In the genomic region with DNA sequence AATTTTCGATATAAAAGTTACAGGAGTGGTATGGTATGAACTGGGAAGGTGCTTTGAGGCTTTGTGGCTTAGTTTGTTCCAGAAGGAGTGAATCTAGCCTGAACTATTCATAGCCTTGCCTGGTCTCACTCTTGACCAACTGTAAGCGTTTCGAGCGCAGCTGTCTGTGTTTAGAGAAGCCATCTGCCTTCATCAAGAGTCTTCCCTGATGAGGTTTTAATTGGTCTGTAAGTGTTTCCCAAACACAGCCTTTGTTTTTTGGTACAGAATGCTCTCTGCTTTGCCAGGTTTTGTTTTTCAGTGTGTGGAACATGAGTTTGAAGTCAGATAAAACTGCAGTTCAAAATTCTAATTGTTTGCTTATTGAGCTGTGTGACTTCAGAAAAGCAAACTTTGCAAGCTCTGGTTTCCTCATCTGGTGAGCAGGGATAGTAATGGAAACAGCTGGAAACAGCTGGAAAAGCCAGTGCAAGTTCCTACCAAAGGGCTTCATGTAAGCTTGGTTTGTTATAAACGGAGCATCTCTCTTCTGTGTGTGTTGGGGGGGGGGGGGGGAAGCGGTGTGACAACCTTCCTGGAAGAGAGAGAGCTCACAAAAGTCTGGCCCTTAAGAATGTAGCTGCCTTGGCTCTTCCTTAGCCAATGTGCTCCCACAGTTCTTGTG, we compare ENCODE assay signal across 11 mouse cellular contexts.
A peak's percentile ranks its signal among the peaks of the same experiment; 100 is the strongest.
DNase-seq lines count a peak whose midpoint lies in the region; ATAC-seq and TF ChIP-seq lines count a peak whose summit lies in the region.
"Had no signal": no experiment of that assay in that cellular context is flagged by ENCODE, and none has a peak within 500 bp of the region (broad histone marks: within the 10 kb centered on the region; RNA-seq: fewer than 3 reads in every experiment).

No protein-coding gene starts in this region.

- peak; percentile 15 to 32 for DNase-seq in heart, adult 18-20 months
- DNase-seq in heart, postnatal 36 days = no peak
- peak; percentile 63 for DNase-seq in brain, adult 2 months (ENCODE audit: low read depth, low spot score)
- DNase-seq in hindbrain, postnatal 0 days (ENCODE audit: low spot score) = peak; percentile 28
- DNase-seq in lung, postnatal 10 days = peak; percentile 52
- DNase-seq in kidney, postnatal 14 days = no peak
- DNase-seq in testis, postnatal 10 days (ENCODE audit: low spot score) = no peak

- no peak for TF ChIP-seq CTCF in hindbrain, postnatal 0 days (IDR thresholded peaks at IDR 0.05; ENCODE audit: low read depth)

- no peak overlapping the region for H3K27ac ChIP-seq in hindbrain, postnatal 0 days
- H3K27ac ChIP-seq in kidney, embryonic 14.5 days (ENCODE audit: low read depth, low read length) = no peak overlapping the region
- H3K27ac ChIP-seq: left cerebral cortex, adult 2 months; liver, embryonic 15.5 days had no signal

- H3K27me3 ChIP-seq in hindbrain, postnatal 0 days (ENCODE audit: insufficient read depth, low read length) = no peaks in the 10 kb centered on the region
- H3K27me3 ChIP-seq in kidney, embryonic 14.5 days (ENCODE audit: control insufficient read depth, insufficient read depth, low read length) = no peaks in the 10 kb centered on the region
- H3K27me3 ChIP-seq: liver, embryonic 15.5 days had no signal

- WGBS in hindbrain, postnatal 0 days = 67% methylated on average over 5 of the region's 6 CpGs
- WGBS in kidney, embryonic 14.5 days = 64% methylated on average over 6 of the region's 6 CpGs

- no peaks in the 10 kb centered on the region for H3K9me3 ChIP-seq in hindbrain, postnatal 0 days (ENCODE audit: low read length)
- no peaks in the 10 kb centered on the region for H3K9me3 ChIP-seq in kidney, embryonic 14.5 days (ENCODE audit: control insufficient read depth, low read length)
- H3K9me3 ChIP-seq: liver, embryonic 15.5 days had no signal

- H3K36me3 ChIP-seq in hindbrain, postnatal 0 days (ENCODE audit: insufficient read depth, low read length) = no peaks in the 10 kb centered on the region
- no peaks in the 10 kb centered on the region for H3K36me3 ChIP-seq in kidney, embryonic 14.5 days (ENCODE audit: control insufficient read depth, insufficient read depth, low read length)
- H3K36me3 ChIP-seq: liver, embryonic 15.5 days had no signal

- ATAC-seq in hindbrain, postnatal 0 days = 0 out of 2 replicates have a peak, but pooled peaks have one; percentile 50
- ATAC-seq in kidney, embryonic 14.5 days (ENCODE audit: low FRiP score, low TSS enrichment) = no peak
- ATAC-seq: inflammation-experienced regulatory T-cells, adult 6 months had no signal

- no peak overlapping the region for H3K4me3 ChIP-seq in hindbrain, postnatal 0 days (ENCODE audit: low read length)
- no peak overlapping the region for H3K4me3 ChIP-seq in kidney, embryonic 14.5 days (ENCODE audit: low read length)
- H3K4me3 ChIP-seq: liver, embryonic 15.5 days had no signal

- H3K4me2 ChIP-seq in hindbrain, postnatal 0 days (ENCODE audit: low read depth, low read length) = peak overlapping the region; percentile 47
- H3K4me2 ChIP-seq in kidney, embryonic 14.5 days (replicated peaks; ENCODE audit: low read depth, low read length) = no peak overlapping the region
- H3K4me2 ChIP-seq: liver, embryonic 15.5 days had no signal

- peaks cover 7% of the 10 kb centered on the region; the same call in 1 of the 2 replicates for H3K4me1 ChIP-seq in hindbrain, postnatal 0 days (ENCODE audit: insufficient read depth, low read length)
- H3K4me1 ChIP-seq in kidney, embryonic 14.5 days (ENCODE audit: control insufficient read depth, insufficient read depth, low read length) = no peaks in the 10 kb centered on the region
- H3K4me1 ChIP-seq: liver, embryonic 15.5 days had no signal

- H3K9ac ChIP-seq in hindbrain, postnatal 0 days (replicated peaks; ENCODE audit: low read length) = no peak overlapping the region
- H3K9ac ChIP-seq in kidney, embryonic 14.5 days (ENCODE audit: low read depth, low read length) = no peak overlapping the region
- H3K9ac ChIP-seq: liver, embryonic 15.5 days had no signal

- intact Hi-C loops in heart, postnatal 36 days (cut with DNase I) = no loop called here

Comparison
In these comparisons a context has a peak if more than half of its experiments do, and no peak if none do; other contexts are left out.
1. DNase-seq: peak in heart, adult 18-20 months (2 of 2), brain, adult 2 months (single experiment), hindbrain, postnatal 0 days (single experiment) and lung, postnatal 10 days (single experiment); none in heart, postnatal 36 days (0 of 2), kidney, postnatal 14 days (single experiment) and testis, postnatal 10 days (single experiment).